Mouse (Mus musculus) bone marrow macrophage, adult 2 months (primary cell): Measurements from ENCODE around the gene Gm10392.

Experiments used
- CTCF ChIP-seq: IDR thresholded peaks from 2 replicates; pipeline ENCODE4 v1.5.1; 2012; ENCODE audit warnings: low read depth, mild to moderate bottlenecking, low read length, moderate library complexity
- POLR2A ChIP-seq: IDR thresholded peaks from 2 replicates; pipeline ENCODE4 v1.6.1; 2012; ENCODE audit warnings: mild to moderate bottlenecking, low read depth, low read length, borderline replicate concordance

GRCm38 (mm10) chr11:77514832-77515636 lies 4.0 kb downstream of the Gm10392 start, which contains the start of gene Abhd15:
- TF ChIP-seq POLR2A, result peak; percentile 30; the same call in 1 of the 2 replicates
- no peak for TF ChIP-seq CTCF
